10 mouse cellular contexts compared by ENCODE assay signal in genomic region chr2:158243129-158243870, GRCm38 (mm10). TPM values are rescaled to one million over a fixed set of nuclear protein-coding genes. Genes with fewer than 3 reads are reported as not detected.
DNase-seq lines count a peak whose midpoint lies in the region; ATAC-seq and TF ChIP-seq lines count a peak whose summit lies in the region.
"Had no signal": no experiment of that assay in that cellular context is flagged by ENCODE, and none has a peak within 500 bp of the region (broad histone marks: within the 10 kb centered on the region; RNA-seq: fewer than 3 reads in every experiment).

No protein-coding gene starts in this region.

- H3K27ac ChIP-seq in hindbrain, postnatal 0 days = peak overlapping the region; percentile 62; the same call in 1 of the 2 replicates
- H3K27ac ChIP-seq in hindbrain, embryonic 14.5 days = no peak overlapping the region; the same call in 1 of the 2 replicates
- H3K27ac ChIP-seq in forebrain, embryonic 12.5 days = no peak overlapping the region
- no peak overlapping the region for H3K27ac ChIP-seq in midbrain, embryonic 16.5 days (ENCODE audit: low read length)
- H3K27ac ChIP-seq: heart, embryonic 13.5 days had no signal

- no peak for TF ChIP-seq CTCF in hindbrain, postnatal 0 days (IDR thresholded peaks at IDR 0.05; ENCODE audit: low read depth)

- WGBS in hindbrain, postnatal 0 days = 67% methylated on average over 18 of the region's 18 CpGs
- 82% methylated on average over 18 of the region's 18 CpGs for WGBS in hindbrain, embryonic 14.5 days
- WGBS in forebrain, embryonic 12.5 days = 88% methylated on average over 18 of the region's 18 CpGs
- 85% methylated on average over 18 of the region's 18 CpGs for WGBS in midbrain, embryonic 16.5 days

- H3K4me1 ChIP-seq in hindbrain, postnatal 0 days (ENCODE audit: insufficient read depth, low read length) = peaks cover 3% of the 10 kb centered on the region; the same call in 1 of the 2 replicates
- H3K4me1 ChIP-seq in hindbrain, embryonic 14.5 days (replicated peaks; ENCODE audit: control insufficient read depth, insufficient read depth, low read length) = no peaks in the 10 kb centered on the region
- no peaks in the 10 kb centered on the region for H3K4me1 ChIP-seq in forebrain, embryonic 12.5 days
- H3K4me1 ChIP-seq in midbrain, embryonic 16.5 days (ENCODE audit: control insufficient read depth, insufficient read depth, low read length) = no peaks in the 10 kb centered on the region

- no peak overlapping the region for H3K4me3 ChIP-seq in hindbrain, postnatal 0 days (ENCODE audit: low read length)
- H3K4me3 ChIP-seq in hindbrain, embryonic 14.5 days (replicated peaks; ENCODE audit: low read length) = no peak overlapping the region
- no peak overlapping the region for H3K4me3 ChIP-seq in forebrain, embryonic 12.5 days (replicated peaks)
- no peak overlapping the region for H3K4me3 ChIP-seq in midbrain, embryonic 16.5 days (ENCODE audit: low read depth, low read length)
- H3K4me3 ChIP-seq: heart, embryonic 13.5 days; megakaryocyte, embryonic 14.5 days had no signal

- intact Hi-C loops in heart, postnatal 25 days (cut with DNase I) = no loop called here

- peak; percentile 41 for DNase-seq in hindbrain, postnatal 0 days (ENCODE audit: low spot score)
- DNase-seq in hindbrain, embryonic 14.5 days (ENCODE audit: low spot score) = no peak
- DNase-seq in cerebellum, adult 9-10 months = peak; percentile 50
- peak; percentile 63 for DNase-seq in heart, postnatal 25 days (ENCODE audit: low spot score)
- DNase-seq in lung, postnatal 14 days = peak; percentile 55
- DNase-seq in urinary bladder, adult 18-20 months (ENCODE audit: low spot score in 2 of 2) = no peak

- ATAC-seq in hindbrain, postnatal 0 days = peak; percentile 69; the same call in 1 of the 2 replicates
- ATAC-seq in hindbrain, embryonic 14.5 days (ENCODE audit: low FRiP score) = no peak
- ATAC-seq in forebrain, embryonic 12.5 days (ENCODE audit: low FRiP score) = no peak
- no peak for ATAC-seq in midbrain, embryonic 16.5 days

- H3K27me3 ChIP-seq in hindbrain, postnatal 0 days (ENCODE audit: insufficient read depth, low read length) = no peaks in the 10 kb centered on the region
- H3K27me3 ChIP-seq in hindbrain, embryonic 14.5 days (ENCODE audit: control insufficient read depth, insufficient read depth, low read length) = no peaks in the 10 kb centered on the region
- 0 out of 2 replicates have a peak, but pooled peaks cover 3% of the 10 kb centered on the region for H3K27me3 ChIP-seq in forebrain, embryonic 12.5 days
- no peaks in the 10 kb centered on the region for H3K27me3 ChIP-seq in midbrain, embryonic 16.5 days (ENCODE audit: control insufficient read depth, insufficient read depth, low read depth, low read length)

- no peaks in the 10 kb centered on the region for H3K9me3 ChIP-seq in hindbrain, postnatal 0 days (ENCODE audit: low read length)
- no peaks in the 10 kb centered on the region for H3K9me3 ChIP-seq in hindbrain, embryonic 14.5 days (ENCODE audit: control insufficient read depth, low read length)
- H3K9me3 ChIP-seq in forebrain, embryonic 12.5 days = no peaks in the 10 kb centered on the region
- no peaks in the 10 kb centered on the region; the same call in 1 of the 2 replicates for H3K9me3 ChIP-seq in midbrain, embryonic 16.5 days (replicated peaks; ENCODE audit: control insufficient read depth, low read length, poor library complexity, severe bottlenecking)

- H3K4me2 ChIP-seq in hindbrain, postnatal 0 days (ENCODE audit: low read depth, low read length) = no peak overlapping the region
- no peak overlapping the region for H3K4me2 ChIP-seq in hindbrain, embryonic 14.5 days (replicated peaks)
- no peak overlapping the region for H3K4me2 ChIP-seq in forebrain, embryonic 12.5 days
- no peak overlapping the region for H3K4me2 ChIP-seq in midbrain, embryonic 16.5 days (ENCODE audit: low read length)
- H3K4me2 ChIP-seq: heart, embryonic 13.5 days had no signal

- H3K9ac ChIP-seq in hindbrain, postnatal 0 days (replicated peaks; ENCODE audit: low read length) = no peak overlapping the region
- H3K9ac ChIP-seq in hindbrain, embryonic 14.5 days = no peak overlapping the region
- no peak overlapping the region for H3K9ac ChIP-seq in forebrain, embryonic 12.5 days
- no peak overlapping the region for H3K9ac ChIP-seq in midbrain, embryonic 16.5 days (ENCODE audit: low read depth, low read length)
- H3K9ac ChIP-seq: heart, embryonic 13.5 days had no signal

- no peaks in the 10 kb centered on the region for H3K36me3 ChIP-seq in hindbrain, postnatal 0 days (ENCODE audit: insufficient read depth, low read length)
- H3K36me3 ChIP-seq in hindbrain, embryonic 14.5 days (replicated peaks; ENCODE audit: control insufficient read depth, insufficient read depth) = no peaks in the 10 kb centered on the region
- H3K36me3 ChIP-seq in forebrain, embryonic 12.5 days (replicated peaks) = no peaks in the 10 kb centered on the region
- no peaks in the 10 kb centered on the region for H3K36me3 ChIP-seq in midbrain, embryonic 16.5 days (ENCODE audit: control insufficient read depth, insufficient read depth, low read length)
- H3K36me3 ChIP-seq: heart, embryonic 13.5 days had no signal

RNA-seq across cellular contexts. Expression of gene D630003M21Rik, which starts 14.3 kb away (rescaled TPM):
- 6.0 and 7.8 TPM in 2 replicates for total RNA-seq in hindbrain, postnatal 0 days (2014; rRNA removed)
- polyA plus RNA-seq in hindbrain, postnatal 0 days (2015; fragmentation: Nextera tagmentation; extraction: Ambion mirVana) = 1.8 and 2.3 TPM in 2 replicates
- 1.6 and 1.7 TPM in 2 replicates for polyA plus RNA-seq in hindbrain, embryonic 14.5 days (2014; fragmentation: Nextera tagmentation; extraction: Ambion mirVana)
- 1 to 10 TPM; 6.3 to 8.0 TPM for total RNA-seq in heart, postnatal 25 days (2021)
- polyA plus RNA-seq in forebrain, embryonic 12.5 days (2016; fragmentation: Nextera tagmentation; extraction: Ambion mirVana) = 3.3 and 3.4 TPM in 2 replicates
- polyA plus RNA-seq in midbrain, embryonic 16.5 days (2015; fragmentation: Nextera tagmentation; extraction: Ambion mirVana) = 1.7 and 1.8 TPM in 2 replicates

RNA-seq across cellular contexts. Expression of gene Bpi, which starts 14.6 kb away (rescaled TPM):
- total RNA-seq in hindbrain, postnatal 0 days (2014; rRNA removed) = not detected in 2 replicates
- polyA plus RNA-seq in hindbrain, postnatal 0 days (2015; fragmentation: Nextera tagmentation; extraction: Ambion mirVana) = not detected in 2 replicates
- not detected in 2 replicates for polyA plus RNA-seq in hindbrain, embryonic 14.5 days (2014; fragmentation: Nextera tagmentation; extraction: Ambion mirVana)
- total RNA-seq in heart, postnatal 25 days (2021) = not detected
- polyA plus RNA-seq in forebrain, embryonic 12.5 days (2016; fragmentation: Nextera tagmentation; extraction: Ambion mirVana) = not detected in 2 replicates
- not detected in 2 replicates for polyA plus RNA-seq in midbrain, embryonic 16.5 days (2015; fragmentation: Nextera tagmentation; extraction: Ambion mirVana)
- polyA plus RNA-seq: heart, embryonic 13.5 days had no signal

Comparison
In these comparisons a context has a peak if more than half of its experiments do, and no peak if none do; other contexts are left out.
1. DNase-seq: peak in hindbrain, postnatal 0 days (single experiment), cerebellum, adult 9-10 months (single experiment), heart, postnatal 25 days (single experiment) and lung, postnatal 14 days (single experiment); none in hindbrain, embryonic 14.5 days (single experiment) and urinary bladder, adult 18-20 months (0 of 2).